Mouse (Mus musculus) liver, adult 2 months (tissue): ENCODE data around the gene Krtap8-1. TPM values are rescaled to one million over a fixed set of nuclear protein-coding genes. Genes with fewer than 3 reads are reported as not detected.

Experiments used
- DNase-seq: peaks from one replicate; pipeline ENCODE4 v3.0.0-alpha.2; 2011; ENCODE audit warnings: low read depth, low spot score; ENCODE audit errors: extremely low read depth
- H3K27ac ChIP-seq: fragments of 200-500 bp; replicated peaks from 2 replicates; pipeline ENCODE4 v1.5.1; 2012; ENCODE audit warnings: low read depth, mild to moderate bottlenecking, control low read depth, inconsistent platforms, low read length; ENCODE audit not compliant: insufficient read depth
- H3K27me3 ChIP-seq: fragments of 200-500 bp; 2 replicates; pipeline ENCODE4 v1.6.1; 2012; ENCODE audit warnings: mild to moderate bottlenecking, moderate library complexity, low read length, inconsistent platforms; ENCODE audit not compliant: control insufficient read depth, insufficient read depth
- H3K36me3 ChIP-seq: fragments of 200-500 bp; 2 replicates; pipeline ENCODE4 v1.6.1; 2012; ENCODE audit warnings: low read length, inconsistent platforms; ENCODE audit not compliant: control insufficient read depth, insufficient read depth
- H3K4me1 ChIP-seq: fragments of 200-500 bp; 2 replicates; pipeline ENCODE4 v1.6.1; 2011; ENCODE audit warnings: low read length; ENCODE audit not compliant: control insufficient read depth, insufficient read depth
- H3K4me3 ChIP-seq: fragments of 200-500 bp; 2 replicates; pipeline ENCODE4 v1.5.1; 2011; ENCODE audit warnings: low read depth, mild to moderate bottlenecking, control low read depth, low read length, moderate library complexity; ENCODE audit not compliant: insufficient read depth
- H3K79me2 ChIP-seq: fragments of 200-500 bp; 2 replicates; pipeline ENCODE4 v1.6.1; 2012; ENCODE audit warnings: inconsistent platforms, mild to moderate bottlenecking, low read length, moderate library complexity; ENCODE audit not compliant: control insufficient read depth, insufficient read depth
- H3K9ac ChIP-seq: fragments of 200-500 bp; 2 replicates; pipeline ENCODE4 v1.6.1; 2012; ENCODE audit warnings: low read depth, mild to moderate bottlenecking, control low read depth, inconsistent platforms, low read length
- CTCF ChIP-seq: fragments of 200-500 bp; IDR thresholded peaks from 2 replicates; pipeline ENCODE4 v1.5.1; 2011; ENCODE audit warnings: low read depth, low read length, control low read depth
- POLR2A ChIP-seq: fragments of 200-500 bp; IDR thresholded peaks from 2 replicates; pipeline ENCODE4 v1.6.1; 2011; ENCODE audit warnings: low read length, control low read depth; ENCODE audit not compliant: insufficient read depth; ENCODE audit errors: extremely low read depth
- WGBS: fragments of 180-500 bp; shearing (Covaris S2); methylation state at CpG from one replicate; pipeline ENCODE4 v1.1.7; 2018; 5-methylcytosine and 5-hydroxymethylcytosine counted together
- polyA plus RNA-seq: library from polyadenylated mRNA; depleted of rRNA; stranded (reverse); fragments of >200 nt; gene quantifications from 2 replicates; pipeline ENCODE4 v1.2.3, GENCODE M21; 2012; rRNA removed
- total RNA-seq: library from RNA; depleted of rRNA; stranded (reverse); fragments of >200 nt; gene quantifications from 2 replicates; pipeline ENCODE4 v1.2.3, GENCODE M21; 2014; rRNA removed

Gene Krtap8-1
- total and polyA plus RNA-seq, 2 experiments = not detected

DNA sequence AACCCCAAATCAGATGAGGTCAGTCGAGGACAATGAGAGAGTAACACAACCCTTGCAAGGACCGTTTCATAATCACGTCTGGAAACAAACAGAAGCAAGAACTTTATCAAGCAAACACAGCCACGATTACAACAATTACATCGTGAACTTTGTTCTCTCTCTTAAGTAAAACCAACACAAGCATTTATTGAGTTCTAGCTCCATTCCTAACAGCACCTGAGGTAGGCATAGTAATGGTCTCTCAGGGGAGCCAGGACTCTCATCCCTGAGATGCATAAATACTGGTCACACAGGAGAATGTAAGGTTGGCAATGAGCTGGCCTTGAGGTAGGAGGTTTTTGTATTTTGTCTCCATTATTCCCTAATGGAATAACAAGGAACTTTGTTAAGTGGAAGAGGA lies 14.1 kb upstream of the Krtap8-1 start:
- TF ChIP-seq CTCF = no peak
- no peak for TF ChIP-seq POLR2A
- Histone ChIP-seq H3K79me2 (no peaks in the 10 kb centered on the region), H3K36me3 (no peaks in the 10 kb centered on the region), H3K9ac (no peak overlapping the region), H3K4me3 (no peak overlapping the region), H3K27ac (no peak overlapping the region), H3K27me3 (no peaks in the 10 kb centered on the region), H3K4me1 (no peaks in the 10 kb centered on the region)
- WGBS = 28% methylated on average over 5 of the region's 5 CpGs
- DNase-seq = peak; percentile 53

DNA sequence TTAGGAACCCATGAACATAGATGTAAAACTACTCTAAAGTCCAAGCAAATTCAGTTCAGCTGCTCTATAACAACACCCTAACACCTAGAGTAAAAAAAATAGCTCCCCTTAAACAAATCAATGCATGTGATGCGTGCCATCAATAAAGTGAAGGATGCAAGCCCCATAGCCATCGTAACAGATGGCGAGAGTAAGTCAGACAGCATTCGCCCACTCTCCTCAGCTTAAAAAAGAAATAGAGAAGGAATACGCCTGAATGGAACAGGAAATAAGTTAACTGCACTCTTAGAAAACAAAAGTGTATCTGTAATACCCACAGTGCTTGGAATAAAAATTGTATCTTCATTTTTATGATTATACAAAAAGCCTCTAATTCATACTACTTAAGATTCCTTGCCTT lies 9.2 kb upstream of the Krtap8-1 start:
- Histone ChIP-seq H3K79me2 (no peaks in the 10 kb centered on the region), H3K27me3 (no peaks in the 10 kb centered on the region), H3K4me3 (no peak overlapping the region), H3K27ac (no peak overlapping the region), H3K9ac (no peak overlapping the region), H3K36me3 (no peaks in the 10 kb centered on the region), H3K4me1 (no peaks in the 10 kb centered on the region)
- 85% methylated on average over 5 of the region's 5 CpGs for WGBS
- TF ChIP-seq POLR2A (no peak), CTCF (no peak)
- DNase-seq = no peak

DNA sequence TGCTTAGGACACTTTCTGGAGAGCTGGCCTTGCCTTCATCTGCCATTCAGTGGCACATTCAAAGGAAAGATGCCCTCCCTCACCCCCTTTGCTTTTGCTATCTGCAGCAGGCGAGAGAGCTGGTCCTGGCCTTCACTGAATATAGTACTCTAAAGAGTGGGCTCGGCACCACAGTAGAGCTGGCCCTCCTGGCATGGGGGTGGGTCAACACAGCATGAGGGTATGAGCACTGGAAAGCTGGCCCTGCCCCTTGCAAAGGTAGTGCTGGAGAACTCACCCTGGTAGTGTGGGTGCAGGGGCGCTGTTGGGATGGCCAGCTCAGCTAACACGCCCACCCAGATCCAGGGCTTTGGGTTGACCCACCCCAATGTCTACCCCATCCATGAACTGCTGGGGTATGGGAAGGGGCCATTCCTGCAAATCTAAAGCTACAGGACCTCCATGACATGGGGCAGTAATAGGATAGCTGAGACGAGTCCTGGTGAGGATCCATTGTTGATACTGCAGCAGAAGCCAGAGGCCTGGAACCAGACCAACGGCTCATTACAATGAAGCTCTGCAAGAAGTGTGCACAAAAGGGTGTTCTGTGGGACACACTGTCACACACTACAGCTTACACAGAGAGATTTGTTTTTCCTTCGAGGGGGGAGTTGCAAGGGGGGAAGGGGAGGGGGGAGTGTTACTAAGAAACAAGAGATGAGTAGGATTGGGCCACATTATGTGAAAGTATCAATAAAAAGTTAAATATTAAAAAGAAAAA lies 7.8 kb upstream of the Krtap8-1 start:
- WGBS = 76% methylated on average over 7 of the region's 7 CpGs

DNA sequence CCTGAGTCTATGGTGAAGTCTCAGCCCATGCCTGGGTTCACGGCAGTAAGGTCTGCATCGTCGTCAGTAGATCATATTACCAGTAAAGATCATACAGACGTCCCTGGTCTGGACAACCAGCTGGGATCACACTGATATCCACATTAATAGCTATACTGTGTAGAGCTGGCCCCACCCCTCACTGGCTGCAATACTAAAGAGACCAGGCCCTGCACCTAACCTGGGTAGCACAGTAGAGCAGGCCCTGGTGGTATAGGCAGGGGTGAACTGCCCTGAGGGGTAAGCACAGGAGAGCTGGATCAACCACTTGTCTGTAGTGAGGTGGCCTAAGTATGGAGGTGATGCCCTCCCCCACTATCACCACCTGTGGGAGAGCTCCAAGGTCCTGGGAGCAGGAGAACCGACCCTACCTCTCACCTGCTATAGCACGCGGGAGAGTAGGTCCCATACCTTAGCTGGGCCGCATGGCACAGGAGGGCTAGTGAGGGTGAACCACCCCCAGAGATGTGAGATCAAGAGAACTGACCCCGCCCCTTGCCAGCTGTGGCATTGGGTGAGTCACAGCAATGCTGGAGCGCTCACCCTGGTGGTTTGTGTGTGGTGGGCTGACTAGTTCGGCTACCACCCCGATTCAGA lies 10.0 kb downstream of the Krtap8-1 start:
- H3K36me3 ChIP-seq = no peaks in the 10 kb centered on the region
- H3K4me1 ChIP-seq = no peaks in the 10 kb centered on the region
- no peak overlapping the region for H3K27ac ChIP-seq
- no peaks in the 10 kb centered on the region for H3K27me3 ChIP-seq
- TF ChIP-seq POLR2A = no peak
- TF ChIP-seq CTCF = no peak
- H3K79me2 ChIP-seq = no peaks in the 10 kb centered on the region
- H3K9ac ChIP-seq = no peak overlapping the region
- DNase-seq = no peak
- WGBS = 82% methylated on average over 12 of the region's 12 CpGs
- no peak overlapping the region for H3K4me3 ChIP-seq

More for the DNA sequence above, 7.8 kb upstream of the Krtap8-1 start:
- no peak overlapping the region for H3K27ac ChIP-seq
- TF ChIP-seq POLR2A (no peak), CTCF (no peak)
- no peak for DNase-seq
- no peak overlapping the region for H3K9ac ChIP-seq
- no peaks in the 10 kb centered on the region for H3K36me3 ChIP-seq
- H3K79me2 ChIP-seq = no peaks in the 10 kb centered on the region
- no peaks in the 10 kb centered on the region for H3K27me3 ChIP-seq
- H3K4me1 ChIP-seq = no peaks in the 10 kb centered on the region
- H3K4me3 ChIP-seq = no peak overlapping the region

DNA sequence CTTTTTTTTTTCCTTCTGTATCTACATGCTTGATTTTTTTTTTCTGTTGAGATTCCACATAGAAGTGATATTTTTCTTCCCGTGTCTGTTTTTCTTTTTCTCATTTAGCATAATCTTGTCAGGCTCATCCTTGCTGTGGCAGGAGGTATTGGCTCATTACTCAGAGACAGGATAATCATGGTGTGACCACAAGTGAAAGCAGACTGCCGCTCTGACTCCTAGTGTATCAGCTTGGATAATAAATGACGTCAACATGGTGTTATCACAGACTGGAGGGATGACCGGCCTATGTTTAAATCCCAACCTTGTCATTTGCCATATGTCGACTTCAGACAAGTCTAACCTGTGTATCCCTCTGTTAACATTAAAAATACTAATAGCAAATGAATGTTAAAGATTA lies 26.6 kb downstream of the Krtap8-1 start:
- WGBS = 71% methylated on average over 5 of the region's 5 CpGs
- H3K4me1 ChIP-seq = no peaks in the 10 kb centered on the region
- TF ChIP-seq POLR2A = no peak
- H3K4me3 ChIP-seq = no peak overlapping the region
- DNase-seq = no peak
- no peaks in the 10 kb centered on the region for H3K27me3 ChIP-seq
- no peaks in the 10 kb centered on the region for H3K79me2 ChIP-seq
- H3K9ac ChIP-seq = no peak overlapping the region
- H3K27ac ChIP-seq = no peak overlapping the region
- H3K36me3 ChIP-seq = no peaks in the 10 kb centered on the region

Other genes starting within 250 kb of the Krtap8-1 start
- not detected in 2 replicates for gene Krtap21-1, start 84.1 kb downstream of the Krtap8-1 start, total RNA-seq
- gene Krtap21-1, start 84.1 kb downstream of the Krtap8-1 start, polyA plus RNA-seq = not detected in 2 replicates
- gene Krtap6-2, start 67.8 kb downstream of the Krtap8-1 start, total RNA-seq = not detected in 2 replicates
- gene Krtap6-2, start 67.8 kb downstream of the Krtap8-1 start, polyA plus RNA-seq = not detected in 2 replicates
- not detected in 2 replicates for gene Krtap7-1, start 20.4 kb upstream of the Krtap8-1 start, total RNA-seq
- not detected in 2 replicates for gene Krtap7-1, start 20.4 kb upstream of the Krtap8-1 start, polyA plus RNA-seq
- not detected in 2 replicates for gene Krtap11-1, start 83.2 kb upstream of the Krtap8-1 start, total RNA-seq
- not detected in 2 replicates for gene Krtap11-1, start 83.2 kb upstream of the Krtap8-1 start, polyA plus RNA-seq